Mouse (Mus musculus) heart, embryonic 10.5 days (tissue): ENCODE measurements around the gene Ccdc83. TPM values are rescaled to one million over a fixed set of nuclear protein-coding genes. Genes with fewer than 3 reads are reported as not detected.

ENCODE experiments used
- DNase-seq: peaks from one replicate; pipeline ENCODE4 v3.0.0-alpha.2; 2017; ENCODE audit warnings: low spot score
- H3K27ac ChIP-seq: fragments of 300-500 bp; sonication (generic); 2 replicates; pipeline ENCODE4 v1.5.1; 2016; ENCODE audit warnings: mild to moderate bottlenecking
- H3K27me3 ChIP-seq: fragments of 300-500 bp; sonication (generic); 2 replicates; pipeline ENCODE4 v1.6.1; 2016; ENCODE audit warnings: mild to moderate bottlenecking; ENCODE audit not compliant: poor library complexity, insufficient read depth, severe bottlenecking
- H3K36me3 ChIP-seq: fragments of 300-500 bp; sonication (generic); 2 replicates; pipeline ENCODE4 v1.6.1; 2016; ENCODE audit warnings: mild to moderate bottlenecking, moderate library complexity
- H3K4me1 ChIP-seq: fragments of 300-500 bp; sonication (generic); 2 replicates; pipeline ENCODE4 v1.6.1; 2016; ENCODE audit warnings: mild to moderate bottlenecking
- H3K4me3 ChIP-seq: fragments of 300-500 bp; sonication (generic); 2 replicates; pipeline ENCODE4 v1.5.1; 2016; ENCODE audit warnings: mild to moderate bottlenecking, moderate library complexity
- H3K9me3 ChIP-seq: fragments of 300-500 bp; sonication (generic); 2 replicates; pipeline ENCODE4 v1.6.1; 2016; ENCODE audit warnings: mild to moderate bottlenecking, moderate library complexity
- WGBS: fragments of 180-500 bp; shearing (Covaris S2); methylation state at CpG from one replicate; pipeline ENCODE4 v1.1.7; 2016; 5-methylcytosine and 5-hydroxymethylcytosine counted together
- polyA plus RNA-seq: library from polyadenylated mRNA; unstranded; fragments of >200 nt; fragmentation: Nextera tagmentation; extraction: Ambion mirVana; gene quantifications from 2 replicates; pipeline ENCODE4 v1.2.1, GENCODE M21; 2016

Gene Ccdc83
- polyA plus RNA-seq: 0.24 TPM in 1 of 2 replicates, not detected in the other

DNA sequence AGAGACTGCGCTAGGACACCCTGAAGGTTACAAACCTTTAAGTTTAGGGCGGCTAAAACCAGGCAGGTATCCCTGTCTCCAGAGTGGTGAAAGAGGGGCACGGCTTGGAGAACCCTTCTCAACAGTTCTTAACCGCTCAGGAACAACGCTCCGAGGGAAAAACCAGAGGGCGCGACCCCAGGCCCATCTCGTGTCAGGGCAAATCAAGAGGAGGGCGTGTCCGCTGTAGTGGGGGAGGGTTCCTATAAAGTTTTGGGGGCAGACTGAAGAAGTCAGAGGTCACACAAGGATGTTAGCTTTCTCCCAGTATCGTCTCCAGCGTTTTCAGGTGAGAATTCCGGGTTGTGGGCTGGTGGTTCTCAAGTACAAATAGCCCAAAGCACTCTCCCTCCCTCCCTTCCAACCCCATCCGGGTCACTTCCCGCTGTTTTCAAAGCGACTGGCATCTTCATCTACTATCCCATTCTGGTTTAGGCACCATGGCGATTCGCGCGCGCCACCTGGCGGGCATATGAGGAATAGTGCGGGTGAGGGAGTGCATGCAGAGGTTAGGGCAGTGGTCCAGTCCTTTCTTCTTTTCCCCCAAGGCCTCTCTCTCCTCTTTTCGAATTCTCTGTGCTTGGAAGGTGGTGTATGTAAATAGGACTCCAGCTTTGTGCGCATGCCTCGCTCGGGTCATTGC lies at the start of gene Ccdc83:
TSS of gene Ccdc83 (minus strand) at position 489 of the 682 bp plus-strand sequence.
- 4% methylated on average over 28 of the region's 28 CpGs for WGBS
- peak within 1 kb of the TSS; percentile 54 for H3K4me3 ChIP-seq
- peak; percentile 90 for DNase-seq

DNA sequence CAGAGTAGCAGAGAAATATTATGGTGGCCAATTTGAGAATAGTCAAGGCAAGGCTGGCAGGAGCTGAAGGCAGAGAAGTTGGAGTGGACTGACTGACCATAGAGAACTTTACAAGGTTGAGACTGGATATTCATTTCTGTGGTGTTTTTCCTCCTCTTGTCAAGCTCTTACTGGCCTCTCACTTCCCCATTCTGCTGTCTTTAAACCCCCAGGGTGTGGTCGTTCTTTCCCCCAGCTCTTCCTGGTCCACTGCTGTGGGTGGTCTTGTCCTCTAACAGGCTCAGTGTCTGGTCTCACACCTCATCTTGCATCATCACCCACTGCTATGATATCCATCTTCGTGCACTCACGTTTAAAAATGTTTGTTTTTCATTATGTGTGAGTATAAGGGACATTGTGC lies 47.8 kb upstream of the Ccdc83 start:
- whole genome bisulfite sequencing: 54% methylated on average over 3 of the region's 3 CpGs
- no peak overlapping the region for H3K27ac ChIP-seq

More for the DNA sequence above, at the start of gene Ccdc83:
- Histone ChIP-seq H3K9me3 (no peaks in the 10 kb centered on the region), H3K27ac (peak within 1 kb of the TSS; percentile 79), H3K36me3 (no peaks in the 10 kb centered on the region), H3K4me1 (peaks cover 4% of the 10 kb centered on the region; the same call in 1 of the 2 replicates), H3K27me3 (no peaks in the 10 kb centered on the region)

DNA sequence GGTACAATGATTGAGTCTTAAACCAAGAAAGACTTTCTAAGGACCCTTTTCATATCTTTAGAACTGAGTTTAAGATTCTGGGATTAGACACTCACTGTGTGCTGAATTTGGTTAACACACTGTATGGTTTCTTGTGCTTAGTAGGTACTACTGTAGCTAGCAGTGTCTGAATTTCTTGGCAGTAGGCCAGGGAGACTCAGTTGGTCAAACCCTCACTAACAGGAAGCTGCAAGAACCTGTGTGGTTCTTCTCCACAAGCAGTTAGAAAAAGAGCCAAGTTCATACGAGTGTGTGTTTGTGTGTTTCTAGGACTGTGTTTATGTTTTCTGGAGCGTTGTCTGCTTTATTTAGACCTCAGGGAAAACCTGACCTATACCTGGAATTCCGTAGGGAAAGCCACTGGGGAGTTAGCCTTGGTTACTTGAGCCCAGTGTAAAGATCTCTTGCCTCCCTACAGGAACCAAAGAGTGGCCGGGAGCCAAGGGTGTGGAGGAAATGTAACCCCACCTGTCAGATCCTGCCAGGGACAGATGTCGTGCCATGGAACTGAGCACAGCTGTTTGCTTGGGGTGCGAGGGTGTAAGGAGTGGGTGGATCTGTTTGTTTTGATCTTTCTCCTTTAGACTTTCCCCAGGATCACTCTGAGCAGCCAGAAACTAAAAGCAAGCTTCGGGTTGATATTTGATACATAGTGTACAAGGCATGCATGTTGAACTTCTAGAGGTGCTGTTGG lies 46.7 kb upstream of the Ccdc83 start:
- Histone ChIP-seq H3K27ac (no peak overlapping the region), H3K4me3 (no peak overlapping the region), H3K36me3 (no peaks in the 10 kb centered on the region), H3K27me3 (no peaks in the 10 kb centered on the region), H3K4me1 (no peaks in the 10 kb centered on the region), H3K9me3 (no peaks in the 10 kb centered on the region)
- DNase-seq: no peak
- 58% methylated on average over 7 of the region's 7 CpGs for WGBS

More for the DNA sequence above, 47.8 kb upstream of the Ccdc83 start:
- Histone ChIP-seq H3K27me3 (no peaks in the 10 kb centered on the region), H3K9me3 (no peaks in the 10 kb centered on the region), H3K4me1 (no peaks in the 10 kb centered on the region), H3K36me3 (no peaks in the 10 kb centered on the region), H3K4me3 (no peak overlapping the region)
- DNase-seq: no peak

DNA sequence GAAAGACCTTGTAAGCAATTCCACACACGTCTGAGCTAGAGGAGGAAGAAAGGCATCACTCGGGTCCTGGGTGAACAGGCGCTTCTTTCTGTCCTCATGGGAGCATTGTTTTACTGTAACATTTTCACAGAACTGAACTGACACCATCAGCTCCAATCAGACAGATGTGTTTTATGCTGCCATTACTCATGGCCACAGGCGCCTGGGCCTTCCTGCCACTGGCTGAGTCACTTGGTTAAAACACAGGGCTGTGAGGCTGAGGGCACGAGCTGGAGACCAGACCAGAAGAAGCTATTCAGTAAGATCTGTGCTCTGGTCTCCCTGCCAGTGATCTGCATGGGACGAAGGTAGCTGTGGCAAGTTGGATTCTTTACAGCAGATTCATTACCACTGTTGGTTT lies 42.4 kb upstream of the Ccdc83 start:
- no peak for DNase-seq
- Histone ChIP-seq H3K9me3 (no peaks in the 10 kb centered on the region), H3K4me1 (peaks cover 3% of the 10 kb centered on the region; the same call in 1 of the 2 replicates), H3K27ac (no peak overlapping the region), H3K36me3 (no peaks in the 10 kb centered on the region), H3K27me3 (peaks cover 19% of the 10 kb centered on the region), H3K4me3 (no peak overlapping the region)
- WGBS: 77% methylated on average over 6 of the region's 6 CpGs

DNA sequence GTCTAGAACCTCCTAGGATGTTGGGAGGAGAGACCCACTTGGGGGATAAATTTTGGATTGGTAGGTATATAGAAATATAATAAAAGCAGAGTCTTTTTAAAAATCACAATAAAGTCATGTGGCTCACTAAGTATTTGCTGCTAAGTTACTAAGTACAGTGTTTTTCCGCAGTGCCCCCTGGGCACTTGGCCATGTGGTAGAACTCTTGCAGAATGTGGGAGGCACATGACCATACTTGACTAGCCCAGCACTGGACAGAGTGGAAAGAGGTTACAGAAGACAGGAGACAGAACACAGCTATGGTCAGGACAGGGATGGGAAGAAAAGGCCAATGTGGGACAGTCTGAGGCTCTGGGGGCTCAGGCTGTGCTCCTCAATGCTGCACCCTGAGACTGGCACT lies 41.4 kb upstream of the Ccdc83 start:
- H3K4me1 ChIP-seq: peaks cover 14% of the 10 kb centered on the region
- H3K36me3 ChIP-seq: no peaks in the 10 kb centered on the region
- DNase-seq: no peak
- WGBS: 86% methylated on average over 1 of the region's 1 CpGs
- H3K4me3 ChIP-seq: no peak overlapping the region
- no peaks in the 10 kb centered on the region for H3K9me3 ChIP-seq
- peaks cover 28% of the 10 kb centered on the region for H3K27me3 ChIP-seq
- no peak overlapping the region for H3K27ac ChIP-seq

GRCm38 (mm10) chr7:90306079-90306478 lies 40.5 kb upstream of the Ccdc83 start:
- WGBS: 39% methylated on average over 3 of the region's 3 CpGs
- no peak for DNase-seq

DNA sequence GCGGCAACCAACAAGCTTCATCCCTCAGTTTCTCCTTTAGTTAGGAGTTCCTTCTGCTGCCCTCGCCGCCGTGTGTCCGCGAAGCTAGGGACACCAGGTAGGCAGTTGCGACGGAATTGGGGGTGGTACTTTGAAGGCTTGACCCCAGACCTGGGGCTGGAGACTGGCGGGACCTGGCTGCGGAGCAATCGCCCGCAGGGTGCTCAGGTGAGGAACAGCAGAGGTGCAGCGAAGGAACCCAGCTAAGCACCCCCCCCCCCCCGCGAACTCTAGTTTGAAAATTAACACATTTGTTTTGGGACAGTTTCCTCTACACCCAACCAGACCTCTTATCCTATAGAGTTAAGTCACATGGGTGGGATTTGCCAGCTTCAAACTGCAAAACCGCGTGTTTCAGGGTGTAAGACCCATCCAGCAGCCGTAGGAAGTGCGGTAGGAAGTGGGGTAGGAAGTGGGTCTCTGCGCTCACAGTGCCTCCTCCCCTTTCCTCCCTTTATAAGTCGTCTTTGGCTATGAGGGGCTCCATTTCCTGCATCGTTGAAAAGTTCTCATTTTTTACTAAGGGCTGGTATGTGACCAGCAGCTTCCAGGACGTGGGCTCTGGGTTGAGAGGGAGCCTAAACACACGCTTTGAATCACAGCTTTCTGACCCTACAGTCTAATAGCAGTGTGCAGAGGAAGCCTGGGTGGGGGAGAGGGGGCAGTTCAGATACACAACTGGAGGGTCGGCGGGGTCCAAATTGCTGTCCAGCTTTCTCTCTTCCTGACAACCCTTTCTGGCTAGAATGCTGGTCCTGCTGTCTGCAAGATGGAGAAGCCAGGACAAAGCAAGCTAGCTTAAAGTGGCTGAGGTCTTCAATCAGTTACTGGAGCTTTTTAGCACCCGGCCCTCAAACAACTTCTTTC lies 37.3 kb upstream of the Ccdc83 start:
- Histone ChIP-seq H3K4me3 (peak overlapping the region; percentile 74), H3K27me3 (peaks cover 44% of the 10 kb centered on the region), H3K4me1 (peaks cover 14% of the 10 kb centered on the region), H3K27ac (peak overlapping the region; percentile 70), H3K9me3 (no peaks in the 10 kb centered on the region), H3K36me3 (no peaks in the 10 kb centered on the region)
- WGBS: 3% methylated on average over 27 of the region's 27 CpGs
- DNase-seq: no peak

More at GRCm38 (mm10) chr7:90306079-90306478, 40.5 kb upstream of the Ccdc83 start:
- H3K4me3 ChIP-seq: no peak overlapping the region
- H3K9me3 ChIP-seq: no peaks in the 10 kb centered on the region
- H3K36me3 ChIP-seq: no peaks in the 10 kb centered on the region
- H3K27ac ChIP-seq: no peak overlapping the region
- H3K27me3 ChIP-seq: peaks cover 30% of the 10 kb centered on the region
- H3K4me1 ChIP-seq: peaks cover 14% of the 10 kb centered on the region

GRCm38 (mm10) chr7:90301942-90302646 lies 36.5 kb upstream of the Ccdc83 start, which contains the start of gene Sytl2:
Sytl2 (plus strand) TSS chr7:90302252.
- H3K4me1 ChIP-seq: peaks cover 14% of the 10 kb centered on the region
- H3K27ac ChIP-seq: peak within 1 kb of the TSS; percentile 70
- no peaks in the 10 kb centered on the region for H3K36me3 ChIP-seq
- DNase-seq: no peak
- peaks cover 44% of the 10 kb centered on the region for H3K27me3 ChIP-seq
- H3K4me3 ChIP-seq: peak within 1 kb of the TSS; percentile 74
- WGBS: 2% methylated on average over 41 of the region's 43 CpGs
- no peaks in the 10 kb centered on the region for H3K9me3 ChIP-seq

- WGBS: 79% methylated on average over 6 of the region's 6 CpGs
- no peak for DNase-seq
Measured at GRCm38 (mm10) chr7:90291885-90292284, 26.3 kb upstream of the Ccdc83 start.

DNA sequence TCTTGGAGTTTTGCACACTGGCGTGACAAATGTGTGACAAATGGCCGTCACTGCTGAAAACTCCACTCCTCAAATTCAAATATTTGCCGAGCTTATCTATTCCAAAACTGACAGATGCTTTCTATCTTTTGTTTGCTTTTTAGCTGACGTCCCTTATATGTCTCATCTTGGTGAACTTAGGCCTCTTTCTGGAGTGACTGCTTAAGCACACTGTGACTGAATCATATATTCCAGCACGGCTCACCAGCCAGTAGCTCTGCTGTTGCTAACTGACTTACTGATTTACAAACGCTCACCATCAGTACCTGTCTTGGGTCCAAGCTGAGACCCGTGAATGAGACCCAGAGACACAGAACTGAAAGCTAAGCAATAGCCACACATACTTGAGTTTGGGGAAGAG lies 19.2 kb upstream of the Ccdc83 start:
- H3K4me3 ChIP-seq: no peak overlapping the region
- H3K27ac ChIP-seq: no peak overlapping the region
- H3K36me3 ChIP-seq: no peaks in the 10 kb centered on the region
- WGBS: 61% methylated on average over 7 of the region's 7 CpGs
- H3K27me3 ChIP-seq: no peaks in the 10 kb centered on the region
- H3K9me3 ChIP-seq: no peaks in the 10 kb centered on the region
- 0 out of 2 replicates have a peak, but pooled peaks cover 6% of the 10 kb centered on the region for H3K4me1 ChIP-seq
- DNase-seq: no peak

More at GRCm38 (mm10) chr7:90291885-90292284, 26.3 kb upstream of the Ccdc83 start:
- Histone ChIP-seq H3K9me3 (no peaks in the 10 kb centered on the region), H3K4me1 (no peaks in the 10 kb centered on the region), H3K36me3 (no peaks in the 10 kb centered on the region), H3K4me3 (no peak overlapping the region), H3K27ac (no peak overlapping the region), H3K27me3 (no peaks in the 10 kb centered on the region)

DNA sequence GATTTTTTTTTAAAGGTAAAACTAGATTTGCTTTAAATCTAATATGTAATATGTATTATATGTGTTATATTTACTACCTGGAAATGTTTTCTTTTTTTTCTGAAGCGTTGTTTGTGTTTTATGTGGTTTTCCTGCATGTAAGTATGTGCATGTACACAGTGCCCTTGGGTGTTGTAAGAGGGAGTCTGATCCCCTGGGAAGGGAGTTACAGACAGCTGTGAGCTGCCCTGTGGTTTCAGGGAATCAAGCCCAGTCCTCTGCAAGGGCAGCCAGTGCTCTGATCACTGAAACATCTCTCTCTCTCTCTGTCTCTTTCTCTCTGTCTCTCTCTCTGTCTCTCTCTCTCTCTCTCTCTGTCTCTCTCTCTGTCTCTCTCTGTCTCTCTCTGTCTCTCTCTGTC lies 17.2 kb upstream of the Ccdc83 start:
- 80% methylated on average over 1 of the region's 1 CpGs for WGBS
- H3K4me3 ChIP-seq: no peak overlapping the region
- 0 out of 2 replicates have a peak, but pooled peaks cover 6% of the 10 kb centered on the region for H3K4me1 ChIP-seq
- no peaks in the 10 kb centered on the region for H3K9me3 ChIP-seq
- no peak overlapping the region for H3K27ac ChIP-seq
- DNase-seq: peak; percentile 30
- H3K36me3 ChIP-seq: no peaks in the 10 kb centered on the region
- H3K27me3 ChIP-seq: no peaks in the 10 kb centered on the region
